ENCODE assay signal across 8 mouse cellular contexts in genomic region chr16:49951925-49952523, GRCm38 (mm10).
A peak's percentile ranks its signal among the peaks of the same experiment; 100 is the strongest.
DNase-seq lines count a peak whose midpoint lies in the region; ATAC-seq lines count a peak whose summit lies in the region.

No protein-coding gene starts in this region.

- peak; percentile 27 to 29 for DNase-seq in heart, adult 18-20 months
- no peak for DNase-seq in heart, adult 9 months (ENCODE audit: low spot score in 2 of 2)
- peak; percentile 19 to 52 for DNase-seq in kidney, adult 8-10 months
- peak; percentile 50 to 80 for DNase-seq in lung, postnatal 4 days
- DNase-seq in spleen, adult 12 weeks (ENCODE audit: low spot score), result no peak
- DNase-seq in spleen, postnatal 14 days (ENCODE audit: low spot score in 2 of 2), result no peak

- peak; percentile 40 for ATAC-seq in activated CD4-positive, CD25-positive, alpha-beta regulatory T cell, adult 4 months
- ATAC-seq in CD4-positive, CD25-positive, alpha-beta regulatory T cell, adult 4 months, result no peak

Comparison
In these comparisons a context has a peak if more than half of its experiments do, and no peak if none do; other contexts are left out.
1. DNase-seq: peak in heart, adult 18-20 months (2 of 2), kidney, adult 8-10 months (2 of 2) and lung, postnatal 4 days (2 of 2); none in heart, adult 9 months (0 of 2), spleen, adult 12 weeks (single experiment) and spleen, postnatal 14 days (0 of 2).